Mouse (Mus musculus) c-Kit-negative CD71-positive TER-119-positive erythroid progenitor cells, embryonic 14.5 days (primary cell): Measurements from ENCODE around the gene Batf.
"Not testable (repeated sequence)": the region's sequence is repeated elsewhere in the genome, so short reads cannot be mapped to it uniquely, and the experiment has no call there.

Source experiments
- DNase-seq: peaks from one replicate; pipeline ENCODE4 v3.0.0-alpha.2; 2013; ENCODE audit warnings: low read depth, low spot score

Batf gene

DNA sequence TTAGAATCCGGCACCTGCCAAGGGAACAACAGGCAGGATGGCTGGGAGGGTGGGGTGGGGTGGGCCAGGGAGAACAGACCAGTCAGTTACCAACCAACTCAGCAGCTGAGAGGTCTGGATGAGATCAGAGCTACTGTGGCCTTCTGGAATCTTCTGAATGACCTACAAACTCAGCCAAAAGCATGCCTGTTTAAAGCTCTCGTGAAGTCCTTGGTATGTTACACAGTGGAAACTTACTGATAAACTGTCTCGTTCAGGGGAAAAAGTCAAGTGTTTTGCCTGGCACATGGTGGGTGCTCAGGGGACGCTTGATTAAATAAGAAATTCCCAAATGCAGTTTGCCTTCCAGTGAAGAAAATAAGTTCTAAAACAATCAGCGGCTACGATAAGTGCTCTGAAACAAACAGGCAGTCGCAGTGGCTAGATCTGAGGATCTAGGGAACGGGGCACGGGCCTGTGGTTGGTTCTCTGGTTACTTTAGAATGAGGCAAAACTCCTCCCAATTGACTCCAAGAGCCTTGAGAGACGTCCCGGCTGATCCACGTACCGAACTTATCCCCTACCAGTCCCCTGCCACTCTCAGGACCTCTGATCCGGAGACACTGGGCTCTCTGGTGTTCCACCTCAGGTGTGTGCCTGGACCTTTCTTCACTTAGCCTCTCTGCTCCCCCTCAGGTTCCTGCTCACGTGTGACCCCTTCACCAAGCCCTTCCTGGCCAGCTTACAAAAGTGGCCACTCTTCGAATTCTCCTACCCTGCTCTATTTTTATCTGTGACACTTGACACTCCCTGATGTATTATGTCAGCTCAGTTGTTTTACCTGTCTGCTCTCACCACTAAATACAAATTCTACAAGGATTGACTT is 1.8 kb upstream of the Batf start:
- DNase-seq, result no peak

DNA sequence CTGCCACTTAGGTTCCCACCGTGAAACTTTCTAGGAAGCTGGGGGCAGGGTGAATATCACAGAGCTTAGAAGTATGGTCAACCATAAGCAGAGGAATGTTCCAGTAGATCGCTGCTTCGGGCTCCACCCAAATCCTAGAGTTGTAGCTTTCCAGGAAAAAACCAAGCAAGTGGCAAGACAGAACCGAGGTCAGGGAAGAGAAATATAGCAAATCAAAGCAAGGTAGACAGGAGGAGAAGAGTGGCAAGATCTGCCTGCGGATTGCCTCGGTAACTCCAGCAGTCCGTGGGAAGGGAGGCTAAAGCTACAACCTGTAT is 706 bp downstream of the Batf start:
- no peak for DNase-seq

DNA sequence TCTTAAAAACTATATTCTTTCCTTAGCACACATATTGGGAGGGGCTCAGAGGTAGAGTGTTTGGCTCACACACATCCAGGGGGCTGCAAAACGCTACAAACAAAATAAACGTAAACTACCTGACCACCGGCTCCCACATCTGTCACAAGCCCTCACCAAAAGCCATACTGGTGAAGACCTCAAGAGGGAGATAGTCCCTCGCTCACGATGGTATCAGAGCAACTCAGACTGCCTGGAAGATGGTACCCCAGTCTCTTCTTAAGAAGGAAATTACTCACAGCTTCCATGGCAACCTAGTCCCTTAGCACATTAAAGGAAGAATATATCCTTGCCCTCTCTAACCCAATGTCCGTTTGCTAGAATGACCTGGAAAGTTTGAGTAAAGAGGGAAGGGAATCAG is 1.4 kb downstream of the Batf start:
- DNase-seq, result no peak

DNA sequence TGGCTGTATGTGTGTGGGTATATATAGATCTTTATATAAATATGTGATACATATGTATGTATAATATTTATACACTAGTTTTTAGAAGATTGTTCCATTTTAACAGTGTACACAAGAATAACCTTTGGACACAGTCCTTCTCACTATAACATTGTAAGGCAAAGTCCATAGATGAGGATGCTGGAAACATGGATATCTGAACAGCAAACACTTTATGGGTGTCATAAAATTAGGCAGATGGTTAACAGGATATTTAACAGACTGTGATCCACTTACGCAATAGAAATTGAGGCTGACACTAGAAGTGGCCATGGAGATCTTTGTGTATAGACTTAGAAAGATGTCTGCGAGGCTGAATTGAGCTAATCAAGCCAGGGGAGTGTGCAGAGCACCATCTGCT is 9.3 kb downstream of the Batf start:
- DNase-seq, result no peak

DNA sequence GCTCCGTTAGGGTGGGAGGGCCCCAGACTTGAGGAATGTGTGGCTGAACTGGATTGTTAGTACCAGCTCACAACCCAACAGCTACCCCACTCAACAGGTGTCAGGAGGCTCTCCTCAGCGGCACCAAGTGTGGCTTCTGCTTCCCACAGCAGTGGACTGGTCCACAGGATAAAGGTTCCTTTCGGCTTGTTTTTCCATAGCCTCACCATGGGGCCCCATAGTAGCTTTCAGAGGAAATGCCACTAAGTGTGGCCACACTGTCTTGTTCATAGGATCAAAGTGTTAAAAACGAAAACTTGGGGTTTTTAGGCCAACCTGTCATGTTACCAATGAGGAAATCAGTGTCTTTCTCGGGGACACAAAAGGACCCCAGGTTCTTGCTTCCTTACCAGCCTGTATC is 10.0 kb downstream of the Batf start:
- no peak for DNase-seq

DNA sequence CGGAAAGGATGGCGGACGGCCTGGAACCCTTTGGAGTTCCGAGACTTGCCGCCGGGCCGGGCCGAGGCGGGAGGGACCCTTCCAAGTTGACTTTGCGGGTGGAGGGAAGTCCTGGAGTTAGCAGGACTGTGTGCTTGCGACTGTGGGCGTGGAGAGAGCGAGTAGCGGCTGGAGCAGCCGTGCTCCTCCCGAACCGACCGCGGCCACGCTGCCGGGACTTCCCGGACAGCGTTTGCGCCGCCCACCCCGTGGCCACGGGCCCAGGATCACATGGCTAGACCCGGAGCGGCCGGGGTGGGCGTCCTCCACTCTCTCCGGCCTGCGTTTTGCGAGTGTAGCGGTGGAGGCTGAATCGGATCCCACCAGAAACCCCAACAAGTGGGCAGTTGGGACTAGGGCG is 11.7 kb downstream of the Batf start:
- not testable (repeated sequence) for DNase-seq

DNA sequence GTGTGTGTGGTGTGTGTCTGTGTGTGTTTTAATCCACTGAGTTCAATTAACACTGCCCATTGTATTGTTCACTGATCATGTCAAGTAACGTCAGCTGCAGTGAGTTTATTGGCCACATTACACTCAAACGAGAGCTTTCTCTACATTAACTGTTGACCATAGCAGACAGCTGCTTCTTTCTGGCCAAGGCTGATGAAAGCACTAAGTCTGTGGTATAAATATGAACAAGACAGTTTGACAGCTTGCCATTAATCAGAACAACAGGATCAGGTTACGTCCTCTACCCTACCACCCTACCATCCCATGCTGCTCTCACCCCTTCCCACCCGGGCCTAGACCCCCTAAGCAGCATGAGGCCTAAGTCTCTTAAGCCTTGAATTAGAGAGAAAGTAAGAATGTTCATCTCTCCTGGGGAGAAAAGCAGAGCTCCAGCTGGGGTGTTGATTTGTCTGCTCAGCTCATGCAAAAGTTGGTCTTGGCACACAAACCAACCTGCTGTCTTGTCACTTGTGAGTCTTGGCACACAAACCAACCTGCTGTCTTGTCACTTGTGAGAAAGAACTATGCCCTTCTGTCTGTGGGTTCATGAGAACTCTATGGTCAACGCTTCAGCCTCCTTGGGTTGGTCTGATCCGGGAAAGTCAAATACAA is 13.8 kb downstream of the Batf start:
- DNase-seq, result no peak

DNA sequence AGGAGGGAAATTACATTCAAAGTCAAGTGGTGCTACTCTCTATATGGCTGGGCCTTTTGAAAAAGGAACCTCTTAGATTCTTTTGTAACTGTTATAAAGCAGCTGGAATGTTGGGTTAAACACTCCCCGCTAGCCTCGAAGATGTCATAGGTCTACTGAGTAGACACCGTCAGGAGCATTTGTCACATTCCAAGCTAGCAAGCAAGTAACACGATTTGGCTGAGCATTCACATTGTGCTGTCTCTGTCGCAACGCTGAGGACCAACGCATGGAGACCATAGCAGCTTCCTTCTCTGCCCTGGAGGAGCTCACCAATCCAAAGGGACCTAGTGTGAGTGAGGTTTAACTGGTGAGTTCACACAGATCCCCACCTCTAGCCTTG is 14.4 kb downstream of the Batf start:
- DNase-seq, result no peak

DNA sequence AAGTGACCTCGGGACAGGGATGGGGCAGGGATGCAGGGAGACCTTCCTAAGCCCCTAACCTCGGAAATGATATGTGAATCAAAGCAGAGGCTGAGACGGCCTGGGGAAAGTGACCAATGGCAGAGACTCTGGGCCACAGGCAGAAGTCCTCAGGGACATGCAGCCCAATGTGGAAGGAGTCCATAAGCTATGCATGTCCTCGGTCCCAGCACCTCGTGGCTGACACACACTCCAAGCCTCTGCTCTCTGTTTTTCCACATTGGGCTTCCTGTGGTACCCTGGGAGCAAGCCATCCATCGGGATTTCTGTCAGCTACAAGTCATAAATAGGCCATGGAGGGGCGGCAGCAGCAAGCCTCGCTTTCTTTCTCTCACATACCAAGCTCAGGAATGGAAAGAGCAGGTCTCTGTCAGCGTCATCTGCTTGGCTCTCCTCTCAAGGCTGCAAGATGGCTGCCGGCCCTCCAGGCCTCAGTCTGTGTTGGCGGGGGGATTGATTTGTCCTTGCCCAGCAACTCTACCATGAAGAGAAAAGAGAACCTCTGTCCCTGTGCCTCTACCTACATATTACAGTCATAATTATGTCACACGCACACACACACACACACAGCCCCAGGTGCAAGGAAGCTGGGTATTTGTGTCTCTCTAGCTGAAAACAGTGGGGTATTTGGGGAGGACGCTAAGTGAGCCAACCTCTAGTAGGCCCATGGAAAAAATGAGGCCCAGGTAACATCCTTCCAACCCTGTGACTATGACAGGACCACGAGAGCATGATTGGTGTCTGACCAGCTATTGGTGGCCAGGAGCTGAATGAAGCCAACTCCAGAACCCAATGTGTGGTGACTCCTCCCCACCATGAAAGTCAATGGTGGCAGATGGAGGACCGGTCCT is 15.9 kb downstream of the Batf start:
- DNase-seq, result no peak

DNA sequence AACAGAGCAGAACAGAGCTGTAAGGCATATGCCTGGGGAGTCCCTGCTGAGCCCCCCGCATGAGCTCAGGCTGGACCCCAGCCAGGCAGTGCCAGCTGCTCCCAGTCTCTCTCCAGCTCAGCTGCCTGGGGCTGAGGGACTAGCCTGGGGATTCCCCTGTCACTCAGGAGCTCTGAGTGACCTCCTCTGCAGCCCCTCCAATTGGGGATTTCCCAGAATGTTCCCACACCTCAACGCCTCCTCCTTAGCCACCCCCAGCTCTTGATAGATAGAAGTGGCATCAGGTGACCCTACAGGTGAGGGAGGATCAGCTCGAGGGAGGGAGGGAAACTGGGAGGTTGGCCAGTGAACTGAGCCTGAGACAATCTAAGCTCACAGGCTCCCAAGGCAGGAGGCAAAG is 17.0 kb downstream of the Batf start:
- no peak for DNase-seq

DNA sequence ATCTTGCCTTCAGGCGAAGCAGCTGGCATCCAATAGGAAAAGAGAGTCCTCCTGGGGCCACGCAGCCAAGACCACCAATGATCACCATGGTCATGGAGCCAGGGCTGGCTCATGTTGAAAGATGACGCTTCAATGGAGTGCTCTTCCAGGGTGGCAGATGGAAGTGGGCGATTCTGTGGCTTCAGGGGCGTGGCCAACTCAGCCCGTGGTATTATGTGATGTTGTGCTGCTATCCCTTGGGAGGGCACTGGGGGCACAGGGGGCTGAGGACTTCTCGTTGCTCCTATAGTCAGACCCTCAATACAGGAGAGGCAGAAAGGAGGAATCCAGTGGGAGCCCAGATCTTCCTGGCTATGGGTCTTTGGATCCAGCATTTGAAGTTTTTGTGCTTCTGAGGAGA is 18.1 kb downstream of the Batf start:
- no peak for DNase-seq

DNA sequence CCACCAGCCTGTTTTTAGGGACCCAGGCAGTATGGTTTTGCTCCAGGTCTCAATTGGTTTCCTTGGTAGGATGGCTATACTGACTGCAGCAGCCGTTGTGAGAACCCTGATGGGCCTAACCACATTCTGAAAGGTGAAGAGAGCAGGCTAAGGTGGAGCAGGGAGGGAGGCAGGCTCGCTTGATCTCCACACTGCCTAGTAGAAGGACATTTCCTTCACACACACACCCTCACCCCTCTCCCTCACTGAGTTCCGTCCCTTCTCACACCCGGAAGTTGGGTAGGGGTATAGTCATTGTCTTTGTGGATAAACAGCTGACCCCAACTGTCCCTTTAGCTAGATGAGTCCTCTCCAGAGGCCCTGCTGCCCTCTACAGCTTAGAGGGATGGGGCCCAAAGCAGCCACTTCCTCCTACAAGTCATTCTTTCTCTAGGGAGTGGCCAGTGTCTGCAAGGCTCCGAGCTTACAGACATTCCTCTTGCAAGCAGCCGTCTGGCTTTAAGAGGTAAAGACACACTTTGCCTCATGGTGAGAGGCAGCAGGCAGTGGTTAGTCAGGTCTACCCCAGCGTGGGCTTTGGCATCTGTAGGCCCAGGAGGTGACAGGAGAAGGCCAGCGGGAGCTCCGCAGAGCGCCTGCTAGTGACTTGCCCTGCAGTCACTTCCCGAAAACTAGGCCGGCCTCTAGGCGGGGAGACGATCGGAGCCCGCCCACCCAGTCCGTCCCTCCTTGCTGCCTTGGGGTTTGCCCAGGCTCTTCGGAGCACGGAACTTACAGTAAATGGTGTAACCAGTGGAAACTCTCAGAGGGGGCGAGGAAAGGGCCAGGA is 18.7 kb downstream of the Batf start:
- DNase-seq, result no peak

DNA sequence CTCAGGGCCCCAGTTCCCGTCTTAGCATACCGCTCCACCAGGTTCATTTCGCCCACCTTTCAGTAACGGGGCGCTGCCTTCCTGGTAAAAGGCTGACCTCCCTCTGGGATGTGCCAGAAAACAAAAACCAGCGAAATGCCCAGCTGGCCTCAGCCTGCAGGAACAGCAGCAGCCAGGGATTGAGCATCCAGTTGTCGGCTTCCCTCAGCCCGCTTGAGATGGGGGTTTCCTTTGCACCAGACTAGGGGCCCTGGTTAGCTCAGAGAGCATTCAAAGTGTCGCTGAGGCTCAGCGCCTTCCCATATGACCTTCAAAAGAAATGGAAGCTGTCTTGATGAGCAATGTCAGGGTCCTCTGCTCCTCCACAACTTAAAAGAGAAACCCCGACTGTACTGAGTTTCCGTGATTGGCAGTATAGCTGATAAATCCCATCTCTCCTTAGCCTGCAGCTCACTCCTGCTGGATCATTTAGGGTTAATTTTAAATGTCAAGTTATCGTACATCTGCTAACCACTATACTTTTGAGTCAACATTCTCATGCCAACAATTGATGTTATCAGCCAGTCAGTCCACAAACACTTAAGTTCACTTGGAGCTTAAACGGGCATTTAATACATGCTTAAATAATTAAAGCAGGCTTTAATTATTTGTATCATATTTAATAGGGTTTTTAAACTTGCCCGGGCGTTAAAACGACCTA is 19.5 kb downstream of the Batf start:
- DNase-seq, result no peak

DNA sequence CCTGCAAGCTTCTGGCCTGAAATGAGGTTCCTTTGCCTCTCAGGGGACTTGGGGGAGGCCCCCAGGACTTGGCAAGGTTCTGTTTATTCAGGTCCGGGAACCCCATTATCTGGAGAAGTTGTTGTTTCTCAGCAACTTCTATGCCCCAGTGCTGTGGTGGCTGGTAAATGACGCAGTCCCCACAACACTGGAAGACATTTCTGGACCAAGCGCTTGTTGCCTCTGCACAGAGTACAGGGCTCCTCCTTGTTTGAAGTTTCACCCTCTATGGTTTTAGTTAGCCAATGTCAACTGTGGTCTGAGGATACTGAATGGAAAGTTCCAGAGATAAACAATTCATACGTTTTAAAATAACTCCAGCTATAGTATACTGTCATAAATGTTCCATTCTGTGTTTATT is 20.4 kb downstream of the Batf start:
- DNase-seq, result no peak

DNA sequence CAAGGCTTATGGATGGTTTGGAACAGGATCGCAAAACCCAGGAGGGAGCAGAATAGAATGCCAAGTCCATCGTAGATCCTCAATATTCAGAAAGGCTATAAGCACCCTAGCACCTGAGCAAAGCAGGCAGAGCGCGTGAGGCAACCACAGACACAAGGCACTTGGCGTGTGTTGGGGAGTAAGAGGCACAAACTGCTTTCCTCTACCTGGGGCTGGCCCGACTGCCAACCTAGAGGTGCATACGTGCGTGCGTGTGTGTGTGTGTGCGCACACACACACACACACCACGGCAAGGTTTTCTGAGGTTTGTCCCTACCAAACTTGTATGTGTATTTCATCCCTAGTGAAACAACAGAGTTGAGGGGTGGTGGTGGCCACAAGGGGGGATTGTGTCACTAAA is 20.9 kb downstream of the Batf start:
- DNase-seq, result no peak

DNA sequence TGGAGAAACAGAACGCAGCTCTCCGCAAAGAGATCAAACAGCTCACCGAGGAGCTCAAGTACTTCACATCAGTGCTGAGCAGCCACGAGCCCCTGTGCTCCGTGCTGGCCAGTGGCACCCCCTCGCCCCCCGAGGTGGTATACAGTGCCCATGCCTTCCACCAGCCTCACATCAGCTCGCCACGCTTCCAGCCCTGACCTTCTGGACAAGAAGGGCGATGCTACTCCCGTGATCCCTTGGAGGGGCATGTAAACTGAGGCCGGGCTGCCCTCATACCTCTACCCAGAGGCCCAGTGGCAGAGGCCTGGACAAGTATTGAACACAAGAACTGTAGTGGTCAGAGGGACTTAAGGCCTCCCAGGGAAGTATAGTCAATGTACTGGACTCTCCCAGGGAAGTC is 22.1 kb downstream of the Batf start:
- no peak for DNase-seq

DNA sequence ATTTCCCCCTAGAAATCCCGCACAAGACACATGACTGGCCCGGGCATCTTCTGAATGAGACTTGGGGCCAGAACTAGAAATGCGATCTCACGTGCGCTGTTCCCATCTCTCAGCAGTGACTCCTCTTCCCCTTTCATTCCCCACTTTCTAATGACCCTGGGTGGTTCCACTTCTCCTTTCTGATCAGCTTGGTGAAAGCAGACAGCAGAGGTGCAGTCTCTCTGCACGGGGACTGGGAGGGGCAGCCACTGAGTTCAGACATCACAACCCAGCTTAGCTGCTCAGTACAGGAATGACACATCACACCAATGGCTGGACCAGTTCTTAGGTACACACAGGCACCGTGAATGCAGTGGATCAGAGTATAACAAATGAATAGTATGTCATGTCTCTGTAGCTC is 24.2 kb downstream of the Batf start:
- DNase-seq, result no peak

DNA sequence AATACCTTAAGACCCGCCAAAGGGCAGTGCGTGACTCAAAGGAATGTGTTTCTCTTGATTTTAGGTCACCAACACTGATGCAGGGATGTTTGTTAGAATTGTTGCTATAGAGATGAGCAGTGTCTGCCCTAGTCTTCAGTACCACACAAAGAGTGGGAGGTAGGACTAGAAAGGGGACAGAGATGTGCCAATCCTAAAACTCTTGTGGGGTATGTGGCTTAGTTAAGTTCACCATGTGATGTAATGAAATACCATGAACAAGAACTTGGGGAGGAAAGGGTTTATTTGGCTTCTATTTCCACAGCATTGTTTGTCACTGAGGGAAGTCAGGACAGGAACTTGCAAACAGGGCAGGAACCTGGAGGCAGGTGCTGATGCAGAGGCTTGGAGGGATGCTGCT is 26.1 kb downstream of the Batf start:
- no peak for DNase-seq

DNA sequence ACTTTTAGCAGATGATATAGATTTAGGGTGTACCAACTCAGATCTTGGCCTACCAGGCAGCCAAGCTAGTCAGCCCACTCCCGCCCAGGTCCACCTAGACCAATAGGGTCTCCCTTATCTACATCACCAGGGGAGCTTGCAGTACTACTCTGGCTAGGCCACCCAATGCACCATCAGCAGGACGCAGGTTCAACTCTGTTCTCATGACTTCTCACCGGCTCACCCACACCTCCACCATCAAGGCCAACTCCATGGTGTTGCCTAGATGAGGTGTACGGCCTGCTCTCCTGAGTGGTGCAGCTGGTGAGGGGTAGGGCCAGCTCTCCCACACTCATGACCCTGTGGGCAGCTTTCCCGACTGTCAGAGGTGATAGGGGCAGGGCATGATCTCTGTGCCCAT is 27.7 kb downstream of the Batf start:
- no peak for DNase-seq

DNA sequence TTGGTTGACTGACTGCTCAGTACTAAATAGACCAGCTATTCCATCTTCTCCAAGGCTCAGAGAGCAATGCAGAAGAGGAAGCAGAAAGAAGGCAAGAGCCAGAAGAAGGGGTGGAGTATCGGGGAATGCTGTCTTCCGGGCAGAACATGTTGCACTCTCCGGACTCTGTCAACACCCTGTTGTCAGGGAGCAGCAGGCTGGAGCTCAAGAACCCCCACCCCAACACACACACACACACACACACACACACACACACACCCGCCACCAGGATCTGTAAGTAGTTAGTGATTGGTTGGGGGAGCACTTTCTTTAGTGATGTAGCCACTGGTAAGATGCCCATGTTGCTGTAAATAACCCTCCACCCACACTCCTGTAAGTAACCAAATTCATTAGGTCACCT is 38.8 kb downstream of the Batf start:
- no peak for DNase-seq

DNA sequence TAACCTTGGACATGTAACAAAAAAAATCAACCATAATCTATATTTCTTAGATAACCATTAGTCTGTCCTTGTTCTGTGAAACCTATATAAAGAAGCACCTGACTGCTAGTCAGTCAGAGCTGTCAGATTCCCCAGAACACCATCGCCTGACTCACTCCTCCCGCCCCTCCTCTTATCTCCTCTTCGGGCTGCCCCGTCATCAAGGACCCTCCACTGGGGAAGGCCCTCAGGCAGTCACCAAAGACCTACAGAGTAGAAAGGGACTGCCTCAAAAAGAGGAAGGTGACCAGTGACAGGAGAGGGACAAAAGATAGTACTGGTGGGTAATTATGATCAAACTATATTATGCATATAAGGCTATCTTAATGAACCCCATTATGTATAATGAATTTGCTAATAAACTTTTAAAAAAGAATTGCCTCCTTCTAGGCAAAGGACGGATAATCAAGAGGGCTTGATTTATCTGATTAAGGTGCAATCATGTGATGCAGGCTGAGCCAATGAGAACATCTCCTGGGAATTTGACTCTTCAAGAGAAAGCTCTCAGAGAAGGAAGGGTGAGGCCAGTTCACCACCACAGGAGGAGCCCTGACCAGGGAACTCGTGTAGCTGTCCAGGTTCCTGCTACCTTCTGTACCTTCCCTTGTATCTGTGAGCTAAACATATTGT is 40.4 kb downstream of the Batf start:
- DNase-seq, result no peak
